Mouse (Mus musculus) fibroblast of lung, adult 2 months (primary cell): ENCODE measurements at regions not wholly inside any gene's neighbourhood (a gene's known extent, or its start where the extent isn't known, plus 50 kb on each side); places are given as distances from the start of the nearest gene placed in this dataset.

Source experiments
- DNase-seq: peaks from one replicate; pipeline ENCODE4 v3.0.0-alpha.2; 2011; ENCODE audit warnings: low read depth

GRCm38 (mm10) chr3:15200990-15201389, 131.1 kb downstream of the Gm9733 start:
- DNase-seq: no peak

- no peak for DNase-seq
Measured at GRCm38 (mm10) chr3:15202760-15203159, 129.3 kb downstream of the Gm9733 start.

GRCm38 (mm10) chr3:15205266-15206229, 126.6 kb downstream of the Gm9733 start:
- DNase-seq: no peak

DNA sequence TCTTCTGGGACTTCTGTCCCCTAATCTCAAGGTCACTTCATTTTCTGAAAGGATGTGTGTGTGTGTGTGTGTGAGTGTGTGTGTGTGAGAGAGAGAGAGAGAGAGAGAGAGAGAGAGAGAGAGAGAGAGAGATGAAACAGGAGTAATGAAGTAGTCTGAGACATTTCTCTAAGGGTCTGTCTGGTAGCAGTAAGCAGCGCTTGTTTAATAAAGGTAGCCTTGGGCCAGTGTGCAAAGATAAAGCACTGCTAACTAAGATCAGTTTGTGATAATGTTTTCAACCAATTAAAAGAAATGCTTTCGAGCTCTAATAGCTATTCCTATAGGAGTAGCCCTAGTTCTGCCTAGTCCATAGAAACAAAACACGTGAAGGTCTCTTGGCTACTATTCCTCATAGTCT, 119.7 kb downstream of the Gm9733 start:
- DNase-seq: no peak

- no peak for DNase-seq
Measured at GRCm38 (mm10) chr3:15217591-15217990, 114.5 kb downstream of the Gm9733 start.

GRCm38 (mm10) chr3:15219275-15219674, 112.8 kb downstream of the Gm9733 start:
- no peak for DNase-seq

DNA sequence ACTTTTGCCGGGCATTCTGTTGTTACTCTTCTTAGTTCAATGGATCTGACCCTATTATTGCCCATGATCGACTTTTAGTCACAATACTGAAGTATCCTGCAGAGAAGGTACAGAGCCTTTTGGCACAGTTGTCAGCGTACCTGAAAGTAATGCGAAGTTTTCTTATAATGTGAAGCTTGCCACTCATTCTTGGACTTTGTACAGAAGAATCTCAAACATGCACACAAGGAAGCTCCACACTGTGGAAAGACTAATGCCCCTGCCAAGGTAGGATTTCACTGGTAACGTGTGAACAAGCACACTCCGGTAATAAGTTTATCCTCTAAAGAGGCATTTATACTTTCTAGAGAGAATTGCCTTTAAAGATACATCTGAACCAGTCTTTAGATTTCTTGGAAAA, 108.8 kb downstream of the Gm9733 start:
- no peak for DNase-seq

DNA sequence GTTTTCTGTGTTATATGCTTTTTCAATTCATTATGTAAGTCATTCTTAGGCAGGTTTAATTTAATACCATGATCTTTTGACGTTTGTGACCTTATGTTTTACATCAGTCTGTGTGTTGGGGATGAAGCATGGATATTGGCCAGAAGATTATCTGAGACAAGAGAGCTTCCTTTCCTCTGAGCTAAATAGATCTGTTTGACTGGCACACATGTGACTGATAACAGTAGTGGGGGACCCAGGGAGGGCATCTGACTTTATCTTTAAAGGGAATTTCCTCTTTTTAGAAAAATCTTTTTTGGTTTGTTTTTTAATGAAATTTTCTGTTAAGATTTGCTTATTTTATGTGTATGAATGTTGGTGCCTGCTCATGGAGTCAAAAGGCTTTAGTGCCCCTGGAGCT, 107.7 kb downstream of the Gm9733 start:
- no peak for DNase-seq

- DNase-seq: no peak
Measured at GRCm38 (mm10) chr3:15228641-15229040, 103.5 kb downstream of the Gm9733 start.

- DNase-seq: no peak
Measured at GRCm38 (mm10) chr3:15230204-15230603, 101.9 kb downstream of the Gm9733 start.

- DNase-seq: no peak
Measured at GRCm38 (mm10) chr3:15231433-15231832, 100.7 kb downstream of the Gm9733 start.

DNA sequence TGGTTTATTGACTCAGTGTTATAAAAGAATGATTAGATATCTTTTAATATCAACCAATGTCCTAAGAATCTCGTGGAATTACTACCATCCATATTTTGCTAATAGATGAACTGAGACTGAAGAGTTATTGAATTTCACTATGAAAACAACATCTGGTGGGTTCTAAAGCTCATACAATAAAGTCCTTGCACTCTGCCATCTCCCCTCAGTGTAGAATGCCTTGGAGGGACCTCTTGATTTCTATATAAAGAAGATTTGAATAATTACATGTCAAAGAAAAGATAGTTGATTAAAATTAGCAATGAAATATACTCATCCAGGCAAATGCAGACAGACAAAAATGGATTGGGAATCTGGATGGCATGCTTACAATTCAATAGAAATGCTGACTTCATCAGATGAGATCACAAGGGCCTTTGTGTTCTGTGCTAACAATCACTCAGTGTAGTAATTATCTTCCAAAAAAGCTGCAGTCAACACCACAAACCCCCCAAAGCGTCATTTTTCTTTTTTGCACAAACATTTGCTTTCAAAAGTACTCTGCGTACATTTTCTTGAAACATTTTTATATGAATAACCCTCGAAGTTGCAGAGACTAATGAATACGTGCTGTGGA, 94.2 kb downstream of the Gm9733 start:
- DNase-seq: no peak

- DNase-seq: no peak
Measured at GRCm38 (mm10) chr3:15242388-15242787, 89.7 kb downstream of the Gm9733 start.

- no peak for DNase-seq
Measured at GRCm38 (mm10) chr3:15243584-15243983, 88.5 kb downstream of the Gm9733 start.

DNA sequence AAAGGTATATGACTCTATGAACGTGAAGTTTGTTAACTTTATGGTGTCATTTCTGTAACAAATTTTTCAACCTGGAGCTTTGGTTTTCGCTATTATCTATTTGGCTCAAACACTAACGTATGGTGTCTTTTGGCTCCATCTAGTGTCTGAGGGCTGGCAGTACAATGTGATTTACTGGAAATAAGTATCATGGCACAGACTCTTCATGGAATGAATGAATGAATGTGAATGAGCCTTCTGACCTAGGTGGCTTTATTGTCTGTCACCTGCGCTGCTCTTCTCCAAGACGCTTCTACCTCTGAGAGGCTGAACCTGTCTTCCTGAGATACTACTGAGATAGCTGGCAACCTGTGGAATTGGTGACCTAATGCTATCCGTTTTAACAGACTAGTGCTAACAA, 87.1 kb downstream of the Gm9733 start:
- DNase-seq: peak; percentile 28
